Mouse (Mus musculus): ENCODE measurements around the gene Psmb3.

DNA sequence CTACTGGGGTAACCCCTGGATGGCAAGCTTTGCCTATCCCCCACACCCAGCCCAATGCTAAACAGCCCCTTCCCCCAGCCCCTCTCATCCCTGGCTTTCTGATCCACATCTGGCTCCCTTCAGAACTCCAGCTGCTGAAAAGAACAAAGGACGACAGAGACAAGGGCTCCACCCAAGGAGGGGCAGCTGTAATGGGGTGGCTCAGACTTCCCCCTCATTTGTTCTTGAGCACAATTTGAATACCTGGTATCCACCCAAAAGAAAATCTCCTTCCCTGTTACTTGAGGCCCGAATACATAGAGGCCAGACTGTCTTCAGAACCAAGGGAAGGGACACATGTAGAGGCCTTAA lies 32.0 kb upstream of the Psmb3 start:
- TF ChIP-seq CTCF (IDR thresholded peaks at IDR 0.05; ENCODE audit: insufficient read depth, low read length) (no peak), POLR2A (IDR thresholded peaks at IDR 0.05; ENCODE audit: borderline replicate concordance, extremely low read depth, low read depth, low read length) (no peak)

All from lung, adult 2 months (tissue).